Mouse (Mus musculus): ENCODE measurements around the gene Phf10. TPM values are rescaled to one million over a fixed set of nuclear protein-coding genes. Genes with fewer than 3 reads are reported as not detected.
A peak's percentile ranks its signal among the peaks of the same experiment; 100 is the strongest.
"Not testable (repeated sequence)": the region's sequence is repeated elsewhere in the genome, so short reads cannot be mapped to it uniquely, and the experiment has no call there.

The Phf10 gene
- polyA plus RNA-seq, 1 experiment from 2014 or later: 29.5 TPM

- TF ChIP-seq EP300 (optimal IDR thresholded peaks at IDR 0.05) (no peak), CTCF (IDR thresholded peaks at IDR 0.05; ENCODE audit: low read depth) (no peak)
- H3K36me3 ChIP-seq (ENCODE audit: control insufficient read depth, insufficient read depth, low read length): no peaks in the 10 kb centered on the region
- ATAC-seq (ENCODE audit: low FRiP score, low TSS enrichment): no peak
- H3K4me1 ChIP-seq (replicated peaks; ENCODE audit: control insufficient read depth, insufficient read depth): no peaks in the 10 kb centered on the region
- no peak overlapping the region for H3K4me2 ChIP-seq (replicated peaks; ENCODE audit: low read depth)
- H3K27ac ChIP-seq (replicated peaks): no peak overlapping the region
- no peaks in the 10 kb centered on the region for H3K27me3 ChIP-seq (ENCODE audit: control insufficient read depth, insufficient read depth, low read length)
- no peak overlapping the region for H3K9ac ChIP-seq (ENCODE audit: low read length)
- H3K4me3 ChIP-seq (ENCODE audit: low read depth, low read length): no peak overlapping the region
- no peaks in the 10 kb centered on the region for H3K9me3 ChIP-seq (ENCODE audit: control insufficient read depth, low read length)
- no peak for DNase-seq (ENCODE audit: low spot score)
- WGBS: 86% methylated on average over 6 of the region's 6 CpGs
These were observed 56.9 kb downstream of the Phf10 start for GRCm38 (mm10) chr17:14904206-14904605.

GRCm38 (mm10) chr17:14903212-14903611 lies 57.9 kb downstream of the Phf10 start:
- WGBS: 76% methylated on average over 3 of the region's 3 CpGs
- Histone ChIP-seq H3K9ac (ENCODE audit: low read length) (no peak overlapping the region), H3K27ac (replicated peaks) (no peak overlapping the region), H3K4me2 (replicated peaks; ENCODE audit: low read depth) (no peak overlapping the region), H3K27me3 (ENCODE audit: control insufficient read depth, insufficient read depth, low read length) (no peaks in the 10 kb centered on the region), H3K4me1 (replicated peaks; ENCODE audit: control insufficient read depth, insufficient read depth) (no peaks in the 10 kb centered on the region), H3K4me3 (ENCODE audit: low read depth, low read length) (no peak overlapping the region), H3K36me3 (ENCODE audit: control insufficient read depth, insufficient read depth, low read length) (no peaks in the 10 kb centered on the region), H3K9me3 (ENCODE audit: control insufficient read depth, low read length) (no peaks in the 10 kb centered on the region)
- TF ChIP-seq EP300 (optimal IDR thresholded peaks at IDR 0.05): no peak
- no peak for TF ChIP-seq CTCF (IDR thresholded peaks at IDR 0.05; ENCODE audit: low read depth)
- DNase-seq (ENCODE audit: low spot score) (no peak), ATAC-seq (ENCODE audit: low FRiP score, low TSS enrichment) (no peak)

- TF ChIP-seq EP300 (optimal IDR thresholded peaks at IDR 0.05): no peak
- TF ChIP-seq CTCF (IDR thresholded peaks at IDR 0.05; ENCODE audit: low read depth): no peak
- Histone ChIP-seq H3K4me2 (replicated peaks; ENCODE audit: low read depth) (no peak overlapping the region), H3K4me3 (ENCODE audit: low read depth, low read length) (no peak overlapping the region), H3K9ac (ENCODE audit: low read length) (no peak overlapping the region), H3K9me3 (ENCODE audit: control insufficient read depth, low read length) (no peaks in the 10 kb centered on the region), H3K27ac (replicated peaks) (no peak overlapping the region), H3K4me1 (replicated peaks; ENCODE audit: control insufficient read depth, insufficient read depth) (no peaks in the 10 kb centered on the region), H3K27me3 (ENCODE audit: control insufficient read depth, insufficient read depth, low read length) (no peaks in the 10 kb centered on the region), H3K36me3 (ENCODE audit: control insufficient read depth, insufficient read depth, low read length) (no peaks in the 10 kb centered on the region)
- 70% methylated on average over 1 of the region's 1 CpGs for WGBS
- no peak for ATAC-seq (ENCODE audit: low FRiP score, low TSS enrichment)
- DNase-seq (ENCODE audit: low spot score): no peak
These were observed 62.1 kb downstream of the Phf10 start for GRCm38 (mm10) chr17:14898972-14899371.

GRCm38 (mm10) chr17:14895058-14895457 lies 66.0 kb downstream of the Phf10 start:
- not testable (repeated sequence) for H3K27ac ChIP-seq (replicated peaks); ATAC-seq (ENCODE audit: low FRiP score, low TSS enrichment)

More at GRCm38 (mm10) chr17:14895058-14895457, 66.0 kb downstream of the Phf10 start:
- peak; percentile 28 for TF ChIP-seq CTCF (IDR thresholded peaks at IDR 0.05; ENCODE audit: low read depth)
- not testable (repeated sequence) for DNase-seq (ENCODE audit: low spot score); H3K27me3 ChIP-seq (ENCODE audit: control insufficient read depth, insufficient read depth, low read length); H3K9me3 ChIP-seq (ENCODE audit: control insufficient read depth, low read length); H3K4me3 ChIP-seq (ENCODE audit: low read depth, low read length); H3K9ac ChIP-seq (ENCODE audit: low read length); H3K4me2 ChIP-seq (replicated peaks; ENCODE audit: low read depth); H3K4me1 ChIP-seq (replicated peaks; ENCODE audit: control insufficient read depth, insufficient read depth); H3K36me3 ChIP-seq (ENCODE audit: control insufficient read depth, insufficient read depth, low read length)

Other genes starting within 250 kb of the Phf10 start
- gene Wdr27, start 18.1 kb downstream of the Phf10 start, polyA plus RNA-seq (2015; fragmentation: Nextera tagmentation; extraction: Ambion mirVana): 8.0 and 9.0 TPM in 2 replicates
- 39.0 and 39.9 TPM in 2 replicates for gene 1600012H06Rik, start 18.1 kb downstream of the Phf10 start, polyA plus RNA-seq (2015; fragmentation: Nextera tagmentation; extraction: Ambion mirVana)
- gene 9030025P20Rik, start 17.2 kb upstream of the Phf10 start, polyA plus RNA-seq (2015; fragmentation: Nextera tagmentation; extraction: Ambion mirVana): 4.6 and 5.1 TPM in 2 replicates
- gene Gm3417, start 17.5 kb upstream of the Phf10 start, polyA plus RNA-seq (2015; fragmentation: Nextera tagmentation; extraction: Ambion mirVana): 1.6 TPM in 1 of 2 replicates, not detected in the other
- 5.4 and 5.8 TPM in 2 replicates for gene Gm3435, start 48.9 kb upstream of the Phf10 start, polyA plus RNA-seq (2015; fragmentation: Nextera tagmentation; extraction: Ambion mirVana)
- 33.3 and 36.2 TPM in 2 replicates for gene Ermard, start 79.9 kb upstream of the Phf10 start, polyA plus RNA-seq (2015; fragmentation: Nextera tagmentation; extraction: Ambion mirVana)
- gene Tcte3, start 80.2 kb upstream of the Phf10 start, polyA plus RNA-seq (2015; fragmentation: Nextera tagmentation; extraction: Ambion mirVana): 0.79 and 1.3 TPM in 2 replicates
- 2.9 and 3.9 TPM in 2 replicates for gene Gm3448, start 80.3 kb upstream of the Phf10 start, polyA plus RNA-seq (2015; fragmentation: Nextera tagmentation; extraction: Ambion mirVana)

Data from stomach, postnatal 0 days (tissue).